Mouse (Mus musculus): ENCODE data around the gene Trim47. TPM values are rescaled to one million over a fixed set of nuclear protein-coding genes. Genes with fewer than 3 reads are reported as not detected.

The Trim47 gene
- polyA plus RNA-seq, 1 experiment: 95.4 TPM

DNA sequence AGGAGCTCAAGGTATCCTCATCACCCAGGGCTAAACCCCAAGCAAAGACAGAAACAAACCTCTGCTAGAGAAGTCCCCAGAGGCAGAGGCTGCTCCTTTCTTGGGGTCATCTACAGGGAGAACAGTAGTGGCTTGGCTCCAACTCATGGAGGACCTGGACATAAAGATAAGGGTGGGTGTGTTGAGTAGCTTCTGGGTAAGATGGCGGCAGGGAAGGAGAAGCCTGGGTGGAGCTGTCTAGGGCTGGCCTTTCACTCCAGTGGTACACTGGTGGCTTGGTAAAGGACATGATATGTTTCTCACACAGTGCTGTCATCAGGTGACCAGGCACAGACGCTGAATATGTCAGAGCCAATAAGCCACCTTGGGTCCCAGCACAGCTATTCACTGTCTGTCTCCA is 23.9 kb upstream of the Trim47 start:
- Histone ChIP-seq H3K79me2 (ENCODE audit: control insufficient read depth, insufficient read depth) (no peaks in the 10 kb centered on the region), H3K27me3 (ENCODE audit: control insufficient read depth, insufficient read depth, insufficient read length) (no peaks in the 10 kb centered on the region), H3K4me3 (ENCODE audit: insufficient read depth, poor library complexity, severe bottlenecking) (no peak overlapping the region), H3ac (ENCODE audit: control insufficient read depth, insufficient read length, low read depth) (no peak overlapping the region), H3K79me3 (ENCODE audit: low read depth) (no peaks in the 10 kb centered on the region), H3K36me3 (ENCODE audit: control insufficient read depth, insufficient read depth) (peaks cover 96% of the 10 kb centered on the region)
- TF ChIP-seq MAX (IDR thresholded peaks at IDR 0.05) (no peak), FOSL1 (IDR thresholded peaks at IDR 0.05; ENCODE audit: insufficient read depth, low read length, poor library complexity, severe bottlenecking) (no peak), CTCF (IDR thresholded peaks at IDR 0.05; ENCODE audit: control insufficient read depth, insufficient read depth, insufficient read length) (no peak), MYOG (IDR thresholded peaks at IDR 0.05; ENCODE audit: control insufficient read depth, extremely low read depth, insufficient read length) (no peak), MYOD1 (IDR thresholded peaks at IDR 0.05; ENCODE audit: control insufficient read depth, insufficient read length, low read depth) (no peak), CEBPB (IDR thresholded peaks at IDR 0.05; ENCODE audit: low read depth) (no peak), USF1 (IDR thresholded peaks at IDR 0.05; ENCODE audit: low read depth) (no peak)

DNA sequence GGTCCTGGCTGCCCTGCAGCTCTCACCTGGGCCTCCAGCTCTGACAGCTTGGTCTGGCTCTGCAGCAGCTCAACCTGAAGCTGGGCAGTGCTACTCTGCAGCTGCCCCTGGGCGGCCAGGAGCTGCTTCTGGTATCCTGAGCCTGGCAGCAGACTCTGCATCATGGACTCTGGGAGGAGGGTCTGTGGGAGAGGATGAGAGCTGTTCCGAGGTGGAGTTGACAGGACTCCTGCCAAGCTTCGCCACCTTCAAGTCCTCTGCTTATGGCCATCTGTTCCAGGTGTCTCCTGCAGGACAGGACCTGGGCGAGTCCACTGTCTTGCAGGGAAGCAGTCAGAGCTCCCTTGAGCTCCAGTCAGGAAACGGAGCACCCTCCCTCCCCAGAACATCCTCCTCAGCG is 22.3 kb upstream of the Trim47 start:
- TF ChIP-seq FOSL1 (IDR thresholded peaks at IDR 0.05; ENCODE audit: insufficient read depth, low read length, poor library complexity, severe bottlenecking) (no peak), USF1 (IDR thresholded peaks at IDR 0.05; ENCODE audit: low read depth) (no peak), MYOD1 (IDR thresholded peaks at IDR 0.05; ENCODE audit: control insufficient read depth, insufficient read length, low read depth) (no peak), CTCF (IDR thresholded peaks at IDR 0.05; ENCODE audit: control insufficient read depth, insufficient read depth, insufficient read length) (no peak), CEBPB (IDR thresholded peaks at IDR 0.05; ENCODE audit: low read depth) (no peak), MYOG (IDR thresholded peaks at IDR 0.05; ENCODE audit: control insufficient read depth, extremely low read depth, insufficient read length) (no peak), MAX (IDR thresholded peaks at IDR 0.05) (no peak)
- peaks cover 97% of the 10 kb centered on the region for H3K36me3 ChIP-seq (ENCODE audit: control insufficient read depth, insufficient read depth)

DNA sequence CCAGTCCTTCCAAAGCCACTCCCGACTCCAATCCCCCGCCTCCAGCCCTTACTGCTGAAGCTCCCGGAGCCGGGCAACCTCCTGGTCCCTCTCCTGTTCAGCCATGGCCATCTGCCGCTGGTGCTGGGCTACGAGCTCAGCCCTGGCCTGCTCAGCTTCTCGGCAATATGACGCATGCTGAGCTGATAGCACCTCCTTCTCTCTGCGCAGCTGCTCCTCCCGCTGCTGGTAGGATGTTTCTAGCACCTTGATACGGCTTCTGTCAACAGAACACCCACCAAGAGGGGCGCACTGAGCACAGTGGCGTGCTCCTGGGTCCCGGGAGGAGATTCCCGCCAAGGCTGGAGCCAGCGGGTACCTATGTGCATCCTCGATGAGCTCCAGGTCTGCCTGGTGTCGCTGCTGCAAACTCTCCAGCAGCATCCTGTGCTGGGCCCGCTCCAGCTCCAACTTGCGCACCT is 21.8 kb upstream of the Trim47 start:
- Histone ChIP-seq H3K36me3 (ENCODE audit: control insufficient read depth, insufficient read depth) (peaks cover 97% of the 10 kb centered on the region), H3K79me2 (ENCODE audit: control insufficient read depth, insufficient read depth) (no peaks in the 10 kb centered on the region), H3K79me3 (ENCODE audit: low read depth) (no peaks in the 10 kb centered on the region), H3ac (ENCODE audit: control insufficient read depth, insufficient read length, low read depth) (no peak overlapping the region), H3K4me3 (ENCODE audit: insufficient read depth, poor library complexity, severe bottlenecking) (no peak overlapping the region), H3K27me3 (ENCODE audit: control insufficient read depth, insufficient read depth, insufficient read length) (no peaks in the 10 kb centered on the region)
- no peak for TF ChIP-seq CTCF (IDR thresholded peaks at IDR 0.05; ENCODE audit: control insufficient read depth, insufficient read depth, insufficient read length)
- TF ChIP-seq MYOD1 (IDR thresholded peaks at IDR 0.05; ENCODE audit: control insufficient read depth, insufficient read length, low read depth): no peak
- no peak for TF ChIP-seq FOSL1 (IDR thresholded peaks at IDR 0.05; ENCODE audit: insufficient read depth, low read length, poor library complexity, severe bottlenecking)
- no peak for TF ChIP-seq MAX (IDR thresholded peaks at IDR 0.05)
- no peak for TF ChIP-seq CEBPB (IDR thresholded peaks at IDR 0.05; ENCODE audit: low read depth)
- no peak for TF ChIP-seq USF1 (IDR thresholded peaks at IDR 0.05; ENCODE audit: low read depth)
- no peak for TF ChIP-seq MYOG (IDR thresholded peaks at IDR 0.05; ENCODE audit: control insufficient read depth, extremely low read depth, insufficient read length)

More for the DNA sequence above, 22.3 kb upstream of the Trim47 start:
- H3K79me3 ChIP-seq (ENCODE audit: low read depth): no peaks in the 10 kb centered on the region
- H3K4me3 ChIP-seq (ENCODE audit: insufficient read depth, poor library complexity, severe bottlenecking): no peak overlapping the region
- no peak overlapping the region for H3ac ChIP-seq (ENCODE audit: control insufficient read depth, insufficient read length, low read depth)
- no peaks in the 10 kb centered on the region for H3K27me3 ChIP-seq (ENCODE audit: control insufficient read depth, insufficient read depth, insufficient read length)
- no peaks in the 10 kb centered on the region for H3K79me2 ChIP-seq (ENCODE audit: control insufficient read depth, insufficient read depth)

DNA sequence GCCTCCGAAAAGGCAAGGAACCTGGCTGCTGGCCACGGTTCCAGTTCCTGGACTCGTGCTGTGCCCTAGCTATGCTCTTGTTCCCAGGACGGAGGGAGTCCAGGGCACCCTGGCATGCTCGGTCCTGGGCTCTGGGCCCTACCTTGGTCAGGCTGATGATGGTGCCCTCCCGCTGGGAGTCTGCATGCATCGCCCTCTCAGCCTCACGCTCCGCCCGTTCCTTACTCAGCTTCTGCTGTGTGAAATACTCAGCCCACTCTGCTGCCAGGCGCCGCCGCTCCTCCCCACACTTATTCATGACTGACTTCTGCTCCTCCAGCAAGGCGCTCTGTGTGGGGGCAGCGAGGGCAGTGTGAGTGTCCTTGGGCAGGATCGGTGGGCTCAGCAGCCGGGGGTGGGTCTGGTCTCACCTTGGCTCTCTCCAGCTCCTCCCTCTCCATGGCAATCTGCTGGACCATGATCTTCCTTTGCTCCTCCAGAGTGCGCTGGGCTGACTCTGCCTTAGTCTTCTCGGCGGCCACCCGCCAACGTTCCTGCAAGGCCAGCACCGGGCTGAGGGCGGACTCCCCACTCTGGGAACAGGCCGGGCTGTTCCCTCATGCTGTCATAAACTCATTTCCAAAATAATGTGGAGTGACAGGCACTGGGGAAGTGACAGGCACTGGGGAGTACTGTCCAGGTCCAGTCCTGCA is 19.4 kb upstream of the Trim47 start:
- no peak overlapping the region for H3ac ChIP-seq (ENCODE audit: control insufficient read depth, insufficient read length, low read depth)
- H3K27me3 ChIP-seq (ENCODE audit: control insufficient read depth, insufficient read depth, insufficient read length): no peaks in the 10 kb centered on the region
- no peaks in the 10 kb centered on the region for H3K79me2 ChIP-seq (ENCODE audit: control insufficient read depth, insufficient read depth)
- TF ChIP-seq CTCF (IDR thresholded peaks at IDR 0.05; ENCODE audit: control insufficient read depth, insufficient read depth, insufficient read length) (no peak), MYOG (IDR thresholded peaks at IDR 0.05; ENCODE audit: control insufficient read depth, extremely low read depth, insufficient read length) (no peak), FOSL1 (IDR thresholded peaks at IDR 0.05; ENCODE audit: insufficient read depth, low read length, poor library complexity, severe bottlenecking) (no peak), MAX (IDR thresholded peaks at IDR 0.05) (no peak), USF1 (IDR thresholded peaks at IDR 0.05; ENCODE audit: low read depth) (no peak)
- H3K36me3 ChIP-seq (ENCODE audit: control insufficient read depth, insufficient read depth): peaks cover 97% of the 10 kb centered on the region
- H3K79me3 ChIP-seq (ENCODE audit: low read depth): no peaks in the 10 kb centered on the region
- H3K4me3 ChIP-seq (ENCODE audit: insufficient read depth, poor library complexity, severe bottlenecking): no peak overlapping the region

DNA sequence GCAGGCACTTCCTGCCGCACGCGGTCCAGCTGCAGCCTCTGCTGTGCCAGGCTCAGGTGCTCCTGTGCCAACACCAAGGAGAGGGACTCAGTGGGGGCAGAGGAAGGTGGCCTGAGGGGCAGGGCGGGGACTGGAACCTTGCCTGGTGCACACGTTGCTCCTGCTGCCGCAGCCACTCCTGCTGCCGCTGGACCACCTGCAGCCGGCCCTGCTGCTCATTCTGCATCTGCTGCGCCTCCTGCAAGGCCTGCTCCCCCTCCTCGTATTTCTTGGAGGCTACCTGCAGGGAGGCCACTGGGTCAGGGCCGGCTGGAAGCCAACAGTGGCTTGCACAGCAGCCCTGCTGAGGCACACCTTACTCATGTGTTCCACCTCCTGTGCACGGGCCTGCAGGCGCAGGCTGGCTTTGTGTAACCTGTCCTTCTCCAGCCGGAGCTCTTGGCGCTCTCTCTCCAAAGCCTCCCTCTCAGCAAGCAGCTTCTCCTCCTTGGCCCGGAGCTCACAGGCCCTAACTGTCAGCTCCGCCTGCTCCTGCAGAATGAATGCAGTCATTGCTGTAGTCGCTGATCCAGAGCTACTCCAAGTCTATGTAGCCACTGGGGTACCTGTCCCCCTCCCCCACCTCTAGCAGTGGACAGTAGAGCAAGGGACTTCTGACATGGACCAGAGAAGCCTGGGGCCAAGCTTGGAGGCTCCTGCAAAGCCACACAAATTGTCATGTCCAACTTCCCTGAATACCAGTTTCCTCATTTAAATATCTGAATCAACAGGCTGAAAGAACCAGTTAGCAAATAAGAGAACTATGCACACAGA is 18.7 kb upstream of the Trim47 start:
- no peaks in the 10 kb centered on the region for H3K27me3 ChIP-seq (ENCODE audit: control insufficient read depth, insufficient read depth, insufficient read length)
- TF ChIP-seq FOSL1 (IDR thresholded peaks at IDR 0.05; ENCODE audit: insufficient read depth, low read length, poor library complexity, severe bottlenecking) (no peak), CTCF (IDR thresholded peaks at IDR 0.05; ENCODE audit: control insufficient read depth, insufficient read depth, insufficient read length) (no peak), MYOD1 (IDR thresholded peaks at IDR 0.05; ENCODE audit: control insufficient read depth, insufficient read length, low read depth) (no peak), USF1 (IDR thresholded peaks at IDR 0.05; ENCODE audit: low read depth) (no peak), MAX (IDR thresholded peaks at IDR 0.05) (no peak), MYOG (IDR thresholded peaks at IDR 0.05; ENCODE audit: control insufficient read depth, extremely low read depth, insufficient read length) (no peak), CEBPB (IDR thresholded peaks at IDR 0.05; ENCODE audit: low read depth) (no peak)
- no peaks in the 10 kb centered on the region for H3K79me3 ChIP-seq (ENCODE audit: low read depth)
- H3K79me2 ChIP-seq (ENCODE audit: control insufficient read depth, insufficient read depth): no peaks in the 10 kb centered on the region
- H3K4me3 ChIP-seq (ENCODE audit: insufficient read depth, poor library complexity, severe bottlenecking): no peak overlapping the region
- peaks cover 93% of the 10 kb centered on the region for H3K36me3 ChIP-seq (ENCODE audit: control insufficient read depth, insufficient read depth)
- H3ac ChIP-seq (ENCODE audit: control insufficient read depth, insufficient read length, low read depth): no peak overlapping the region

Data from C2C12 (cell line).